Mouse (Mus musculus) thymus, adult 2 months (tissue): ENCODE measurements around the gene Lpar3.

Experiments used
- CTCF ChIP-seq: fragments of 200-500 bp; IDR thresholded peaks from 2 replicates; pipeline ENCODE4 v1.5.1; 2012; ENCODE audit warnings: mild to moderate bottlenecking, control low read depth, low read length, moderate library complexity, borderline replicate concordance; ENCODE audit not compliant: control insufficient read depth, poor library complexity, insufficient read depth; ENCODE audit errors: extremely low read depth
- POLR2A ChIP-seq: fragments of 200-500 bp; IDR thresholded peaks from 2 replicates; pipeline ENCODE4 v1.6.1; 2012; ENCODE audit warnings: mild to moderate bottlenecking, low read length, control low read depth, moderate library complexity; ENCODE audit not compliant: control insufficient read depth, poor library complexity, insufficient read depth; ENCODE audit errors: extremely low read depth

DNA sequence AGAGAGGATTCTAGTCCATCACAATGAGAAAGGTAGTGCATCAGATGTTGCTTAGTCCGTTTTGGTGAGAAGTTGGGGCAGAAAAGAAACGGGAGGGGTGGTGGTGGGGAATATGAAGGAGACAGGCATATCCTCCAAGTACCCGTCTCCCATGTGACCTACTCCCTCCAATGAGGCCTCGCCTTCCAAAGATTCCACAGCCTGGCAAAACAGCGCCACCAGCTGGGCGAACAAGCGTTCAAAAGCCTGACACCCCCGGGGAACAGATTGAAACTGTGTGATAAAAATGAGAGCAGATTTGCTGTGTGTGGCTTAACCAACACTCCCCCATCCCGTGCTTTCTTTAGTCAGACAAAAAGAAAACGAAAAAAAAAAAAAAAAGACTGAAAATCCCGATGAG is 56.7 kb downstream of the Lpar3 start:
- TF ChIP-seq POLR2A (no peak), CTCF (no peak)
